Mouse (Mus musculus) cortical plate, adult 2 months (tissue): ENCODE data around the gene Atp2a1. TPM values are rescaled to one million over a fixed set of nuclear protein-coding genes. Genes with fewer than 3 reads are reported as not detected.

Experiments used
- H3K27ac ChIP-seq: fragments of 200-500 bp; 2 replicates; pipeline ENCODE4 v1.5.1; 2012; ENCODE audit warnings: low read length, control low read depth, inconsistent platforms; ENCODE audit not compliant: insufficient read depth
- H3K4me1 ChIP-seq: fragments of 200-500 bp; 2 replicates; pipeline ENCODE4 v1.6.1; 2011; ENCODE audit warnings: low read length; ENCODE audit not compliant: control insufficient read depth, insufficient read depth
- H3K4me3 ChIP-seq: fragments of 200-500 bp; 2 replicates; pipeline ENCODE4 v1.5.1; 2011; ENCODE audit warnings: mild to moderate bottlenecking, low read length, control low read depth; ENCODE audit not compliant: insufficient read depth
- CTCF ChIP-seq: fragments of 200-500 bp; IDR thresholded peaks from 2 replicates; pipeline ENCODE4 v1.5.1; 2011; ENCODE audit warnings: mild to moderate bottlenecking, control low read depth, low read length; ENCODE audit not compliant: insufficient read depth; ENCODE audit errors: extremely low read depth
- POLR2A ChIP-seq: fragments of 200-500 bp; IDR thresholded peaks from 2 replicates; pipeline ENCODE4 v1.6.1; 2011; ENCODE audit warnings: mild to moderate bottlenecking, low read length, control low read depth; ENCODE audit not compliant: insufficient read depth; ENCODE audit errors: extremely low read depth
- polyA plus RNA-seq: library from polyadenylated mRNA; depleted of rRNA; stranded (reverse); fragments of >200 nt; gene quantifications from 2 replicates; pipeline ENCODE4 v1.2.3, GENCODE M21; 2012

Atp2a1 gene
- polyA plus RNA-seq, 1 experiment: 0.52 TPM

DNA sequence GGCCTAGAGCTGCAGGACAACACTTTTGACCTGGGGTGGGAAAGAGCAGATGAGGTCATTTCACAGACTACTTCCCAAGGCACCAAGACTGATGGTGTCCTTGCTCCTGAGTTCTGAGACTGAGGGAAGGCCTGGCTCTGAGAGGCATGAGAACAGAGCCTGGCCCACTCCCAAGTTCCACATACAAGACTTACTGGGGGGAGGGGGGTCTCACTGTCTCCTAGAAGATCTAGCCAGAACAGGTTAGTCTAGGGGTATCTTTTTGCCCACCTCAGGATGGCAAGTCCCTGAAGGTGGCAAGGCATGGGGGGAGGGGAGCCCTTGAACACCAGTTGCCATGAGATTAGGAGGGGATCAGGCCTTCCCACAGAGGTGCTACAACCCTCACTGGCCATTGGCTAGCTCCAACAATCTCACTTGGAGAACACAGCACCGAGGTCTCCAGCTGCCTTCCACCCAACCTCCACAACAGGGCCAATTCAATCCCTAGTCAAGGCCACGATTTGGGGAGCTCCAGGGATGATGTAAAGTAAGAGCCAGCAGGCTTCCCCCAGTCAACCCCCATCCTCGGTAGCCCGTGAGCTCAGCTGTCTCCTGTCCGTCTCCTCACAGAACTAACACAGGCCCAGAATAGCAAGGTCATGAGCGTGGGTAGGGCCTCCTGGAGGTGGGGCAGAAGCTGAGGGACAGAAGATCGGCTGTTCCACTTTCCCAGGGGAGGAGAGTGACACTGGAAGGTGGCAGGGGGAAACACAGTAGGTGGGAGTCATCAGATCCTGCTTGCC, 2.5 kb upstream of the Atp2a1 start:
- TF ChIP-seq POLR2A (no peak), CTCF (no peak)
- Histone ChIP-seq H3K4me3 (no peak overlapping the region), H3K4me1 (no peaks in the 10 kb centered on the region), H3K27ac (no peak overlapping the region)

DNA sequence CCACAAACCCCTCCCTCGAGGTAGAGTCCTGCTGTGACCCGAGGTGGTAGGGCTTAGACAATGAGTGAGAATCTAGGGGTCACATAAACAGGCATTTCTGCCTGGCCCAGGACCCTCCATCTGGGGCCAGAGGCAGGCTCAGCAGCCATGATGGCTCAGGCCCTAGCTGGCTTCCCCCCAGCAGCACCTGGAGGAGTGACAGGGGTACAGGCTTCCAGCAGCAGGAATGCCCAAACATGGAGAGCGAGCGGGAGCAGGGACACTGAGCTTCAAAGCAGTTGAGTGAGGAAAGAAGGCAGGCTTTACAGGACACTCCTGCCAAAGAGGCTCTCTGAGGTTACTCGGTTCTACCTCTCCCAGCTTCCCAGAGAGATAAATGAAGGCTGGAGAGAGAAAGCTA, 1.9 kb upstream of the Atp2a1 start:
- no peak for TF ChIP-seq POLR2A
- TF ChIP-seq CTCF: no peak
- Histone ChIP-seq H3K4me3 (no peak overlapping the region), H3K4me1 (no peaks in the 10 kb centered on the region), H3K27ac (no peak overlapping the region)

DNA sequence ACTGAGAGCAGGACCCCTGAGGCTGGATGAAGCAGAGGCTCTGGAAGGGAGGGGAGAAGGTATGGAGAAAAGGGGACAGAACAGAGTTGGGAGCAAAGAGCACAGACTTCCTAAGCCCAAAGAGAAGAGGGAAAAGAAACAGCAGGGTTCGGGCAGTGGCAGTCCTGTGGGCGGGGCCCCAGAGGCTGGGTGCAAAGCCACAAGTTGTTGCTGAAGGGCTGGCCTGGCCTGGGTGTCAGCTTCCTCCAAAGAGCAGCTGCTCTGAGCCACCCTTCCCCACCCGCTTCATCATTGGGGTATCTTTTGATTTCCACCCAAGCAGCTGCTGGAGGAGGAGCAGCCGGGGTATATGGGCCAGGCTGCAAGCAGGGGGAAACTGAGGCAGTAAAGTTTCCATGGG, 1.2 kb upstream of the Atp2a1 start:
- no peak overlapping the region for H3K27ac ChIP-seq
- TF ChIP-seq CTCF (no peak), POLR2A (no peak)
- no peaks in the 10 kb centered on the region for H3K4me1 ChIP-seq
- H3K4me3 ChIP-seq: no peak overlapping the region

DNA sequence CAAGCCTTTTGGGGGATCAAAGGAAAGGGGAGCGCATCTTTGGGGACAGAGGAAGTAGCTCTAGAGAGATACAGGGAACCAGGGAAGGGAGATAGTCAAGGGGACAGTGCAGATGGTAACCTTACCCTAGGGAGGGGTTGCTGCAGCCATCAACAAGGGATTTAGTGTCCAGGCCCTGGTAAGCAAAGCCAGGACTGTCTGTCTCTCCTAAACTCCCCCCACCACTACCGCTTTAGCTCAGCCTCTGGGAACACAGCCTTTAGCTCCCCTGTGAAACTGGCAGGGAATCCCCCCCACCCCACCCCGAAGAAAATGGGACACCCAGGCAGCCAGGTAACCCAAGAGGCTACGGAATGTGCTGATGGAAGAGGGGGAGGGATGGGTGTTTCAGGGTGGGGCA, 639 bp upstream of the Atp2a1 start:
- Histone ChIP-seq H3K4me3 (no peak overlapping the region), H3K27ac (no peak overlapping the region), H3K4me1 (no peaks in the 10 kb centered on the region)
- TF ChIP-seq POLR2A (no peak), CTCF (no peak)

DNA sequence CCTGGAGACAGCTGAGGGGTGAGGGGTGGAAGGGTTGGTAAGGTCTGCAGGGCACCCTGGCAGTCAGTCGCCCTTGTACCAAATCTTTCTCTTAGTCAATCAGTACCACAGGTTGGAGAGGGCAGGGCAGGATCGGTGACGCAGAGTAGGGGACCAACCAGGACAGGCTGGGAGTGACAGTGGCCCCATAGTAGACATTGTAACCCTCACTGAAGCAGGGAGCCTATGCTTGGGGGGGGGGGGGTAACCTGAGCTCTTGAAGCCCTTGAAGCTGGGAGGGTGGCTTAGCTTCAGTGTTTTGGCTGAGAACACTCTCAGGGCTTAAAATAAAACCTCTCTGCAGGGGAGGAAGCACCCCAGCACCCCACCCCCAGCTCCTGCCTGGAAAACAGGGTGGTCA, 1.3 kb downstream of the Atp2a1 start:
- TF ChIP-seq POLR2A: no peak
- H3K4me3 ChIP-seq: no peak overlapping the region
- H3K27ac ChIP-seq: no peak overlapping the region
- no peaks in the 10 kb centered on the region; the same call in 1 of the 2 replicates for H3K4me1 ChIP-seq

DNA sequence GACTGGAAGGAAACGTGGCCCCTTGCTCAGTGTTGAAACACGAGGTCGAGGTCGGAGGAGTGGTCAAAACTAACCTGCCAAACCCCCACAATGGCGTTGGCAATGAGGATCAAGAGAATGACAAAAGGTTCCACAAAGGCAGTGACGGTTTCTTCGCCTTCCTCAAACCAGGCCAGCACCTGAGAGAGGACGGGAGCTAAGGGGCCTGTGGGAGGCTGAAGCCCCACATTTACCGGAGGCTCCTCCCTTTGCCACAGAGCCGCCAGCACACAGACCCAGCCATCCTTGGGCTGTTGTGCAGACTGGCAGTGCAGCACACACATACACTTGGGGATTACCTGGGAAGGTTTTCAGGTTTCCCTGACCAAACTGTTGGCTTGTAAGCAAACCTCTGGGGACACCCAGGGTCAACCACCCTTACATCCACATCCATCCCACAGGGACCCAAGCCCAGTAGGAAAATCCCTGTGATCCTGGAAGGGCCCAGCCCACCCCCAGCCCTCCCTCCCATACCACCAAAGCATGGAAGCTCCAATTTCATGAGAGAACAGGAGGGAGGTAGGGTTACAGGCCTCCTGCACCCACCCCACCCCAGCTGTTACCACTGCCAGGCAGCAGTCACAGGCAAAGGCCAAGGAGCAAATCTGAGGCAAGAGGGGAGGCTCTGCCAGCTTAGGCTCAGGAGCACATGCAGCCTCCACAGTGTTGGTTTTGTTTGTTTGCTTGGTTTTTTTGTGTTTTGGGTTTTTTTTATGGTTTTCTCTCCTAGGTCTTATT, 2.1 kb downstream of the Atp2a1 start:
- H3K27ac ChIP-seq: no peak overlapping the region
- TF ChIP-seq CTCF (no peak), POLR2A (no peak)
- no peak overlapping the region for H3K4me3 ChIP-seq
- no peaks in the 10 kb centered on the region; the same call in 1 of the 2 replicates for H3K4me1 ChIP-seq

DNA sequence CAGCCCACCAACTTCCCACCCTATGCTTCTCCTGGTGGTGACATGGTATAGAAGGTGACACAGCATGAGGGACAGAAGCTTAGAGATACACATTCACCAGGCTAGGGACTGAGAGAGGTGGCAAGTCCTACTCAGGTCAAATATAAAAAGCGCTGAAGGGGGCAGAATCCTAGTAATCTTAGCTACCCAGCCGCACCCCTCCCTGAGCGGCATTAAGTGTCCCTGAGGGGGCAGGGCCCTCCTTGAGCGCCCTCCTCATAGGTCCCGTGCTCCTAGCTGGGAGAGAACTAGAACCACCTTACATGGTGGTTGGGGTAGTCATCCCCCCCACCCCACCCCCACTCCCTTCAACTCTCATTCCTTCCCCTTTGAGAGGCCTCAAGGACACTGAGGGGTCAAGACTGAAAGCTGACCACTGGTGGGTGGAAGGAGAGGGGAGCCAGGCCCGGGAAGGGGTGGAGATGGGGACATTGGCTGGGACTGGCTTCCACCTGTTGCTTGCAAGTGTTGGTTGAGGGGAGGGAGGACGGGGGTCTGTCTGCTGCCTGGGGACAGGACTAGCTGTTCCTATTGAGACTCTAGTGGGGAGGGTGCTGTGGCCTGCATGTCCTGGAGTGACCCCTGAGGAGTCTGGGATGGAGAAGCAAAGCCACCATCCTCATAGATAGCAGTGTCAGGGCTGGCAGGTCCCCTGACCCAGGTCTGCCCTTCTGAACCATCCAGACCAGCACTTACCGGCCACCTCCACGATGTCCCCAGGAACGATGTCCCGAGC, 3.9 kb downstream of the Atp2a1 start:
- TF ChIP-seq CTCF (no peak), POLR2A (no peak)
- H3K4me3 ChIP-seq: no peak overlapping the region
- H3K4me1 ChIP-seq: no peaks in the 10 kb centered on the region; the same call in 1 of the 2 replicates
- no peak overlapping the region for H3K27ac ChIP-seq

DNA sequence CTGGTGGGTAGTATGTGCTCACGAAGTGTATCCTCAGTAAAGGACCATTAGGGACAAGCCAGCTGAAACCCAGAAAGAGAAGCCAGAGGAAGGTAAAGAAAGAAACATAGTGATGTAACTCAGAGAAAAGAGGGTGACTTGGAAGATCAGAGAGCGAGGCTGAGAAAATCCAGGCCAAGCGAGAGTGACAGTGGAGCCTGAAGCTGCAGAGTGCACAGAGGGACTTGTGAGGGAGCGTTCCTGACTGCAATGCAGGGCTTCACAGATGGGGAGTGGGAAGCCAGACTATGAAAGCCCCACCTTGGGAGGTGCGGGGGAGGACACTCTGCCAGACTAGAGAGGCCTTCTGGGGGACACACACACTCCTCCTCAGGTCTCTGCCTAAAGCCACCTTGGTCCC, 4.7 kb downstream of the Atp2a1 start:
- no peak overlapping the region for H3K4me3 ChIP-seq
- no peak for TF ChIP-seq POLR2A
- TF ChIP-seq CTCF: no peak
- no peak overlapping the region for H3K27ac ChIP-seq
- H3K4me1 ChIP-seq: no peaks in the 10 kb centered on the region; the same call in 1 of the 2 replicates
